In the genomic region with DNA sequence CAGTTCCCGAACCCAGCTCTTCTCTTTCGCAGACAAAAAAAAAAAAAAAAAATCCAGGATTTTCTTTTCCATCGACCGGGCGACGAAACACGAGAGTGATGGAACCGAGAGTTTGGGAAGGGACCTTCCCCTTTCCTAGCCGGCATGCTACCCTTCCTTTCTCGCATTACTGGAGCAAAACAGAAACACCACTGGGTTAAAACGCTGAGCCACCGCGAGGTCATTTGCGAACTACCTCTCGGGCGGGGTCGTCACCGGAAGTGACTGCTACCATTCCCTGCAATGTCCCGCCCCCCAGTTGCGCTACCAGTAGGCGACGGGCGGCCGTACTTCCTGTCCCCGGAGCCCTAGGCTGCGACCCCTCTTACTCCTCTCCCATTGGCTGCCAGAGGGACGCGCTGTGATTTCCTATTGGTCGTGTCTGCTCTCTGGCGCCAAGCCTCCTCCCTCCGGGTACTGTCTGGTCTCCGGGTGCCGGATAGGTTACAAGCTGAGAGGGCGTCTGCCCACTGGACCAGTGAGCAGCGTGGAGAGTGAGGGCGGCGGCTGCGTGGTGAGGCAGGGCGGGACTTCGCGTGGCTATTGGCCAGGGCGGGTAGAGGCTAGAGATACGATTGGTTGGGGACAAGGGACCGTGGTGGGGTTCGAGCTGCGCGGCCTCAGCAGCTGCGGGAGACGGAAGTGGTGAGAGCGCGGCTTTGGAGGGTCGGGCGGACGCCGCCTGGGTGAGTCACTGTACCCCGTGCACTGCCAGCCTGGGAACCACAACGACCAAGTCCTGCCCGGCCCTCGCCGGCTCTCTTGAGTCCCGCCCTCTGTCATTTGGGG, we compare ENCODE assay signal across 7 mouse cellular contexts. TPM values are rescaled to one million over a fixed set of nuclear protein-coding genes. Genes with fewer than 3 reads are reported as not detected.
A peak's percentile ranks its signal among the peaks of the same experiment; 100 is the strongest.
DNase-seq lines count a peak whose midpoint lies in the region; ATAC-seq and TF ChIP-seq lines count a peak whose summit lies in the region.

A gene (plus strand): TSS at position 637 of the 828 bp plus-strand sequence.

- WGBS in embryonic facial prominence, embryonic 12.5 days, result under 1% methylated on average over 59 of the region's 61 CpGs
- under 1% methylated on average over 61 of the region's 61 CpGs for WGBS in limb, embryonic 12.5 days
- WGBS in midbrain, embryonic 15.5 days, result under 1% methylated on average over 61 of the region's 61 CpGs
- WGBS in spleen, adult 2 months, result under 1% methylated on average over 58 of the region's 61 CpGs

- peak; percentile 99 for ATAC-seq in embryonic facial prominence, embryonic 12.5 days (ENCODE audit: insufficient number of reproducible peaks, insufficient read depth, low FRiP score, low TSS enrichment)
- ATAC-seq in limb, embryonic 12.5 days (ENCODE audit: insufficient number of reproducible peaks, insufficient read depth, low FRiP score, low TSS enrichment, low read depth), result peak; percentile 99
- peak; percentile 99 for ATAC-seq in midbrain, embryonic 15.5 days (replicated peaks)

- DNase-seq in adrenal gland, postnatal 25 days, result peak; percentile 99
- DNase-seq in heart, adult 11 months, result peak; percentile 100
- peak; percentile 98 for DNase-seq in kidney, adult 18-20 months
- DNase-seq in spleen, adult 2 months (ENCODE audit: low read depth in 1 of 2, low spot score in 2 of 2), result peak; percentile 99

- peak within 1 kb of the TSS; percentile 93 for H3K27ac ChIP-seq in embryonic facial prominence, embryonic 12.5 days
- H3K27ac ChIP-seq in limb, embryonic 12.5 days, result peak within 1 kb of the TSS; percentile 93
- peak within 1 kb of the TSS; percentile 90 for H3K27ac ChIP-seq in midbrain, embryonic 15.5 days
- peak within 1 kb of the TSS; percentile 88 for H3K27ac ChIP-seq in spleen, adult 2 months (ENCODE audit: insufficient read depth, low read length)

- H3K27me3 ChIP-seq in embryonic facial prominence, embryonic 12.5 days, result no peaks in the 10 kb centered on the region
- no peaks in the 10 kb centered on the region for H3K27me3 ChIP-seq in limb, embryonic 12.5 days
- no peaks in the 10 kb centered on the region for H3K27me3 ChIP-seq in midbrain, embryonic 15.5 days (replicated peaks)
- no peaks in the 10 kb centered on the region for H3K27me3 ChIP-seq in spleen, adult 2 months (ENCODE audit: control insufficient read depth, insufficient read depth, low read length)

- H3K4me1 ChIP-seq in embryonic facial prominence, embryonic 12.5 days, result peaks cover 50% of the 10 kb centered on the region
- peaks cover 39% of the 10 kb centered on the region for H3K4me1 ChIP-seq in limb, embryonic 12.5 days (replicated peaks)
- peaks cover 53% of the 10 kb centered on the region for H3K4me1 ChIP-seq in midbrain, embryonic 15.5 days
- peaks cover 16% of the 10 kb centered on the region for H3K4me1 ChIP-seq in spleen, adult 2 months (ENCODE audit: control insufficient read depth, insufficient read depth, insufficient read length)

- peak within 1 kb of the TSS; percentile 72 for H3K4me3 ChIP-seq in embryonic facial prominence, embryonic 12.5 days
- H3K4me3 ChIP-seq in limb, embryonic 12.5 days (replicated peaks), result peak within 1 kb of the TSS; percentile 70
- peak within 1 kb of the TSS; percentile 72 for H3K4me3 ChIP-seq in midbrain, embryonic 15.5 days
- peak within 1 kb of the TSS; percentile 75 for H3K4me3 ChIP-seq in spleen, adult 2 months (ENCODE audit: extremely low read depth, insufficient read depth, insufficient read length)

- H3K9me3 ChIP-seq in embryonic facial prominence, embryonic 12.5 days, result no peaks in the 10 kb centered on the region
- H3K9me3 ChIP-seq in limb, embryonic 12.5 days, result no peaks in the 10 kb centered on the region
- H3K9me3 ChIP-seq in midbrain, embryonic 15.5 days, result no peaks in the 10 kb centered on the region

- TF ChIP-seq POLR2A in spleen, adult 2 months (IDR thresholded peaks at IDR 0.05; ENCODE audit: low read depth, low read length), result peak; percentile 73

- TF ChIP-seq CTCF in spleen, adult 2 months (IDR thresholded peaks at IDR 0.05; ENCODE audit: extremely low read depth, insufficient read depth, insufficient read length, insufficient replicate concordance), result no peak

- H3K9ac ChIP-seq in embryonic facial prominence, embryonic 12.5 days, result peak within 1 kb of the TSS; percentile 78
- peak within 1 kb of the TSS; percentile 79 for H3K9ac ChIP-seq in limb, embryonic 12.5 days (replicated peaks)
- H3K9ac ChIP-seq in midbrain, embryonic 15.5 days, result peak within 1 kb of the TSS; percentile 82

- H3K4me2 ChIP-seq in embryonic facial prominence, embryonic 12.5 days (replicated peaks), result peak within 1 kb of the TSS; percentile 79
- H3K4me2 ChIP-seq in limb, embryonic 12.5 days, result peak within 1 kb of the TSS; percentile 92
- H3K4me2 ChIP-seq in midbrain, embryonic 15.5 days, result peak within 1 kb of the TSS; percentile 86

- H3K36me3 ChIP-seq in embryonic facial prominence, embryonic 12.5 days, result peaks cover 9% of the 10 kb centered on the region; the same call in 1 of the 2 replicates
- H3K36me3 ChIP-seq in limb, embryonic 12.5 days, result peaks cover 7% of the 10 kb centered on the region; the same call in 1 of the 2 replicates
- no peaks in the 10 kb centered on the region for H3K36me3 ChIP-seq in midbrain, embryonic 15.5 days (replicated peaks)
- H3K36me3 ChIP-seq in spleen, adult 2 months (ENCODE audit: control insufficient read depth, insufficient read depth, low read length), result no peaks in the 10 kb centered on the region

RNA-seq across cellular contexts. Expression of the gene that starts here (rescaled TPM):
- total RNA-seq in adrenal gland, postnatal 25 days (2021), result 25.3 and 33.2 TPM in 2 replicates
- 54.9 and 58.2 TPM in 2 replicates for polyA plus RNA-seq in embryonic facial prominence, embryonic 12.5 days (2016; fragmentation: Nextera tagmentation; extraction: Ambion mirVana)
- 53.4 and 54.0 TPM in 2 replicates for polyA plus RNA-seq in limb, embryonic 12.5 days (2016; fragmentation: Nextera tagmentation; extraction: Ambion mirVana)
- polyA plus RNA-seq in midbrain, embryonic 15.5 days (2015; fragmentation: Nextera tagmentation; extraction: Ambion mirVana), result 57.2 and 59.8 TPM in 2 replicates
- polyA plus RNA-seq in spleen, adult 2 months (2012; rRNA removed), result 23.8 and 28.1 TPM in 2 replicates

Comparison
In these comparisons a context has a peak if more than half of its experiments do, and no peak if none do; other contexts are left out.
1. Peak in every context shown above with its lines: DNase-seq, ATAC-seq, H3K4me3 ChIP-seq and H3K27ac ChIP-seq.